Mouse (Mus musculus): ENCODE data around the gene Pole.

Gene Pole

GRCm38 (mm10) chr5:110345553-110345952, 59.4 kb downstream of the Pole start:
- no peak for DNase-seq

- DNase-seq, result no peak
Observed at GRCm38 (mm10) chr5:110347006-110347405, 60.9 kb downstream of the Pole start.

GRCm38 (mm10) chr5:110354716-110355115, 68.6 kb downstream of the Pole start:
- no peak for DNase-seq

- peak; percentile 93 for DNase-seq
Observed at GRCm38 (mm10) chr5:110357531-110358179, 71.5 kb downstream of the Pole start.

- DNase-seq, result peak; percentile 87
Observed at GRCm38 (mm10) chr5:110361465-110361864, 75.4 kb downstream of the Pole start.

GRCm38 (mm10) chr5:110362813-110363178, 76.7 kb downstream of the Pole start:
- DNase-seq, result no peak

- peak; percentile 96 for DNase-seq
Observed at GRCm38 (mm10) chr5:110363179-110363821, 77.2 kb downstream of the Pole start.

- no peak for DNase-seq
Observed at GRCm38 (mm10) chr5:110363822-110364545, 77.9 kb downstream of the Pole start.

GRCm38 (mm10) chr5:110376802-110377433, 90.8 kb downstream of the Pole start:
- DNase-seq, result peak; percentile 94

GRCm38 (mm10) chr5:110378181-110378583, 92.1 kb downstream of the Pole start:
- DNase-seq, result peak; percentile 90

GRCm38 (mm10) chr5:110379086-110379485, 93.0 kb downstream of the Pole start:
- DNase-seq, result peak; percentile 90

GRCm38 (mm10) chr5:110379823-110380222, 93.7 kb downstream of the Pole start:
- no peak for DNase-seq

- no peak for DNase-seq
Observed at GRCm38 (mm10) chr5:110384491-110384890, 98.4 kb downstream of the Pole start.

GRCm38 (mm10) chr5:110385263-110385662, 99.2 kb downstream of the Pole start:
- no peak for DNase-seq

- peak; percentile 97 for DNase-seq
Observed at GRCm38 (mm10) chr5:110386371-110387330, 100.5 kb downstream of the Pole start.
